Mouse (Mus musculus) spleen, adult 18-20 months (tissue): Measurements from ENCODE around the gene Hcn2.

Experiments used
- DNase-seq, 2 experiments: peaks; one replicate each; pipeline ENCODE4 v3.0.0; 2022; ENCODE audit warnings: mixed read lengths in 2 of 2

The Hcn2 gene

DNA sequence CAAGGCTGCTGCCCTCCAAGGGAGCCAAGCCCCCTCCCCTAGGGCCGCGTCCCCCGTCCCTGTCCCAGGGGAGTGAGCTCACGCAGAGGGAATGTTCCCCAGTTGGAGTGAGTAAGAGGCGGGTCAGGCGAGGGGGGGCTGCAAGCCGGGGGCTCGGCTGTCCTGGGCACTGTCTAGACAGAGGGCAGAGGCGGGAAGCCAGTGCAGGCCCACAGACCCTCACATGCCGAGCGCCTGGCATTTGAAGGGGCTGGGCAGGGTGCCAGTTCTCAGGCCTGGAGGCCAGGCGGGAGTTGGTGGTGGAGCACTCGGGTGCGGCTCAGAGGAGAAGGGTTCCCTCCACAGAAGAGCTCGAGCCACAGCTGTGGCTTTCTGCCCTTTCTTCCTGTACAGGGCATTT, 61.6 kb downstream of the Hcn2 start:
- DNase-seq = no peak

DNA sequence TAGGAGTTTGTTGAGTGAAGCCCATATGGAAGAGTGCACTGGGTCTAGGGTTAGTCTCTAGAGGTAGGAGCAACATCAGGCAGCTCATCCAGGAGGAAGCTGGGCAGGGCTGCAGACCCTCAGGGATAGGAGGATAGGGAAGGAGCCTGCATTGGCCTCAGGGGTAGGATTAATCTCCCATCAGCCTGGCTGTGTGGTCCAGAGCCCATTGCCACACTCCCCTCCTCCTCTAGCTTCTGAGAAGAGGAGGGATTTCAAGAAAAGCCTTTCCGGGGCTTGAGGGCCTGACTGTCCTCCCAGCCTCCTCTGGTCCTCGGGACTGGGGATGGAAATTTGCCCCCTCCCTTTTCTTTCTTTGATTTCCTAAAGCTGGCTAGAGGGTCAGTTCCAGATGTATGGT, 62.8 kb downstream of the Hcn2 start:
- DNase-seq = no peak

DNA sequence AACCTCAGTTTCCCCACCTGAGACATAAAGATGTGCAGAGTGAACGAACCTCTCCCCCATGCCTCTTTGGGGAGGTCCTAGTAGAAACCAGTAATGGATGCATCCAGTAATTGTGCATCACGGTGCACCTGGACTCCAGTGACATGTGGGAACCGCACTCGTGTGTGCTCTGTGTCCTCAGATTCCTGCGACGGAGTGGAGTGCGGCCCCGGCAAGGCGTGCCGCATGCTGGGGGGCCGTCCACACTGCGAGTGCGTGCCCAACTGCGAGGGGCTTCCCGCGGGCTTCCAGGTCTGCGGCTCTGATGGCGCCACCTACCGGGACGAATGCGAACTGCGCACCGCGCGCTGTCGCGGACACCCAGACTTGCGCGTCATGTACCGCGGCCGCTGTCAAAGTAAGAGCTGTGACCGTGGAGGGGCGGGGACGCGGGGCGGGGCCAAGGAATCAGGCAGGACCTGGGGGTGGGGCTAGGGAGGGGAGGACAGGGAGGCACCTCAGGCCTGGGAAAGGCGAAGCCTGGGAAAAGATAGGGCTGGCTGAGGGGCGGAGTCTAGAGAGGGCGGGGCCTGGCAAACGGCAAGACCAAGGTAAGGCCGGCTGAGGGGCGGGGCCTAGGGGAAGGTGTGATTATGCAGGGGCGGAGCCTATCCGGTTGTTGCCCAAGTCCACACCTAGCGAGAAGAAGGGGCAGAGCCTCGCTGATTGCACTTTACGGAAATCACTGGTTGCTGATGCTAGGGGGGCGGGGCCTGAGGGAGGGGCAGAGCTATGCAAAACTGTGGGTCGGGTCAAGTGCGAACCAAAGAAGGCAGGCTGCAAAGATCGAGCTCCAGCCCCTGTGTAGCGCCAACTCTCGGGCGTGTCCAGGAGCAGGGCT, 63.6 kb downstream of the Hcn2 start:
- DNase-seq = peak; percentile 95 to 96

DNA sequence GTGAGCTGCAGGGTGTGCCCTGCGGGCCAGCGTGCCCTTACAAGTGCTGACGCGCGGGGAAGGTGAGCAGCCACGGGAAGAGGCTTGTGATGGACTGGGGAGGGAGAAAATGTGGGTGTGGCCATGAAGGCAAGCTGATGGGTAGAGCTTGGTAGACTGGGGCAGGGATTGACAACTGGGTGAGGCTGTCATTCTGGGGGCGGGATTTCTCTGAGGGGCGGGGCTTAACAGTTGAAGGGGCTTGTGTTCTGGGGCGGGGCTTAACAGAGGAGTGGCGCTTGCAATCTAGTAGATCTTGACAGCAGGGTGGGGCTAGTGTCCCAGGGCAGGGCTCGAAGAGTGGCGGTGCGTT, 64.2 kb downstream of the Hcn2 start:
- peak in 1 of 2 experiments; percentile 68 for DNase-seq

DNA sequence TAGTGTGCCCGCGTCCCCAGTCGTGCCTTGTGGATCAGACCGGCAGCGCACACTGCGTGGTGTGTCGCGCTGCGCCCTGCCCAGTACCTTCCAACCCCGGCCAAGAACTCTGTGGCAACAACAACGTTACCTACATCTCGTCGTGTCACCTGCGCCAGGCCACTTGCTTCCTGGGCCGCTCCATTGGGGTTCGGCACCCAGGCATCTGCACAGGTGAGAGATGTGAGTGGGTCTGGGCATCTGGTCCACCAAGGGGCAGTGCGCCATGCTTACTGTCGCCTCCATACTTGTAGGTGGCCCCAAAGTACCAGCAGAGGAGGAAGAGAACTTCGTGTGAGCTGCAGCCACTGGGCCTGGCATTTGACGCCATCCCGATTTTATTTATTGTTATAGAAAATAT, 64.7 kb downstream of the Hcn2 start:
- no peak for DNase-seq

DNA sequence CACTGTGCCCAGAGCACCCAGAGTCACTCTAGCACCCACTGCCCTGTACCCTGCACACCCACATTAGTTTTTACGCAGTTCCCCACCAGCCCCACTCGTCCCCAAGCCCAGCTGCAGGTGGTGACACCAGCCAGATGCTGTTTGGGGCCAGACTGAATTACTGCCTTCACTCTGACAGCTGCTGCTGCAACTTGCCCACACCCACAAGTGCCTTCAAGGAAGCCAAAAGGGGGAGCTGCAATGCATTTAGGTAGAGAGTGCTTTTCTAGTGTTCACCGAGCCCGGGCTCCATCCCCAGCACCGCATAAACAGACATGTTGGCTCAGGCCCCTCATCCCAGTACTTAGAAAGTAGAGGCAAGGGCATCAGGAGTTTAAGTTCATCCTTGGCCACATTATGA, 65.5 kb downstream of the Hcn2 start:
- no peak for DNase-seq

DNA sequence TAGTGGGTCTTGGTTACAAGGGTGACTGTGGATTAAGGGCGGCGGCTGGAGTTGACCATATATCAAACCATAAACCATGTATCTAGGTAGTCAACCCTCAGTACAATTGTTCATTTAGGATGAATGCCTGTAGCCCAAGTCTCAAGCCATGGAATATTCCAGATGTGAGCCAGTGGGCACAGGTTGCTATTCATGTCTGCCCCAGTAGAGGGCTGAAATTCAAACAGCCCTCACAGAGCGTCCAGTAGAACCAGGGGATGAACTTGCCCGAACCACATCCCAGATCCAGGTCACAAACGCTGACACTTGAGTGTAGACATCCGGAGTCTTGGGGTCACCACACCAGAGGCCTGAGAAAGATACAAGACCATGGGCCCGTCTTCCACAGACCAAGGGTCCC, 66.6 kb downstream of the Hcn2 start:
- no peak for DNase-seq

DNA sequence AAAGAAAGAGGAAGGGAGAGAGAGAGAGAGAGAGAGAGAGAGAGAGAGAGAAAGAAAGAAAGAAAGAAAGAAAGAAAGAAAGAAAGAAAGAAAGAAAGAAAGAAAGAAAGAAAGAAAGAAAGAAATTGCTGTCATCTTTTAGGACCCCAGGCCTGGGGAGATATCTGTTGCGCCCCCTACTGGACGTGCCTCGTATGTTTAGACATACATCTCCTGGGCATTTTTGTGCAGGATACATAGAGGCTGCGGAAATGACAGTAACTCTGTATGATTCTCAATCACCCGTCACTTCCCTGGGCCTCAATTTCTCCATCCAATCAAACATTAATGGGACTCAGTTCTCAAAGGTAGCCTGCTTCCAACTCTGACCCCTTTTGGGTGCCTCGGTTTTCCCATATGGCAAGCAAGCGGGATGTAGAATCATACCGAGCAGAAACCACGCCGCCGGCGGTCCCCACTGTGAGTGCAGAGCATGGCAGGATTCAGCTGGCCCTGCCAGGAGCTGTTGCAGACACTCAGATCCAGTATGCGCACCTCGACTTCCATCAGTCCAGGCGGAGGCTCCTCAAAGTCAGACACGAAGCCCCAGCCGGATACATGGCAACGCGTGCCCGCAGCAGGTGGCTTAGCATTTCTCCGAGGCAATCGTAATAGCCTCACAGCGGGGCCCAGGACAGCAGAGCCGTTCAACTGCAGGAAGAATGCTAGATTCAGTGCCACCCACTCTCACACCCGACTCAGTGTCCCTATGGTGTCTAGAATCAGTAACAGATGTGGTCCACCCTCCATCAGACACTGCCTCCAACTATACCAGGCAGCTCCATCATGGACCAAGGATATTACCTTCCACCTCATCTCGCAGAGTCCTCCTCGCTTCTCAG, 67.7 kb downstream of the Hcn2 start:
- peak in 1 of 2 experiments; percentile 51 for DNase-seq
